Mouse (Mus musculus): ENCODE measurements around the gene Olfr450. TPM values are rescaled to one million over a fixed set of nuclear protein-coding genes. Genes with fewer than 3 reads are reported as not detected.
A peak's percentile ranks its signal among the peaks of the same experiment; 100 is the strongest.

Gene Olfr450
- not detected for total RNA-seq (2021)

DNA sequence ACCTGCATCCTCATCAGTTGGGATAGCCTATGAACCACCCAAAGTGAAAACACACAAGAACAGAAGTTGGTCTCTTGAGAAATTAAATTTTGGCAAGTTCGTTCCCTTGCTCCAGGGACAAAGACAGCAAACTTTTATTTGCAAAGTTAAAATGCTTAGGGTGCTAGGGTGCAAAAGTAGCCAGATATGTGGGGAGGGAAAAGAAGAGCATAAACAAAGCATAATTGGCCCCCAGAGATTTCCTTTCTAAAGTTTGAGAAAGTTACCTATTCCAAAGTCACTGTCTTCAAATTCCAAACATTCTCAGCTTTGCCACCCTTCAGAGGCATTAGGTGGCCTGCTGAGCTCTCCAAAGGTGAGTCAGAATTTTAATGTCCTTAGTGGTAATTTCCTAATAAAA lies at the start of gene Olfr450:
TSS of gene Olfr450 (plus strand) at position 301 of the 400 bp plus-strand sequence.
- intact Hi-C loops (cut with DNase I): no loop called here
- no peak for DNase-seq

DNA sequence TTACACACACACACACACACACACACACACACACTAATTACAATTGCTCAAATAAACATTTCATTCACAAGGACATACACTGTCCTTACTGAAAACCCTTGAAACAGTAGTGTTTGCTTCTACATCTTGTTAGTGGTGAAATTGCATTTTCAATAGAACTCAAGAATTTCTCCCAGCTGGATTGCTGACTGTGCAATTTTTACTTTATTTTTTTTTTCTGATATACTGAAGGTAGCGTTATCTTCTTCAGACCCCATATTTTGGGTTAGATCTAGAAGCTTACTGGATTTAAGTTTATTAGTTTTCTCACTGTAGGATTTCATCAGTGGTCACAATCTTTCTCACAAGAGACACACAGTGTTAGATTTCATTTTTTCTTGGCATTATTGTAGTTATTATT lies 34.7 kb upstream of the Olfr450 start:
- intact Hi-C loops (cut with DNase I): no loop called here

DNA sequence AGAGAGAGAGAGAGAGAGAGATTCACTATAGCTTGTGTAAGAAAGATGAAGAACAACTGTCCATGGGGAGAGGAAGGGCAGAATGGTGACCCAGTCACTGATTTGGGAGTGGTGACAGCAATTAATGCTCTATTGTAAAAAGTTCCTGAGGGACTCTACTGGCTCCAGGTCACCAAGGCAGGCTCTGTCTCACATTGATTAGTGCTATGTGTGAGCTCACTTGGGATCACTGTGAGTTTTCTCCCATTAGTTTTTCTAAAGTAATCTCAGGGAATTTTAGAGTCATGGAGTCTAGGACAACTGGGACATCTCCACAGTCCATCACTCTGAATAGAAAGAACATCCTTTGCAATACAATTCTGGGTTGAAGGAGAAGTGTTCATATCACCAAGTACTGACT lies 26.9 kb upstream of the Olfr450 start, which contains the start of gene Olfr452:
TSS of gene Olfr452 (plus strand) at position 301 of the 400 bp plus-strand sequence.
- intact Hi-C loops (cut with DNase I): no loop called here
- no peak for DNase-seq

More for the DNA sequence above, 34.7 kb upstream of the Olfr450 start:
- no peak for DNase-seq

DNA sequence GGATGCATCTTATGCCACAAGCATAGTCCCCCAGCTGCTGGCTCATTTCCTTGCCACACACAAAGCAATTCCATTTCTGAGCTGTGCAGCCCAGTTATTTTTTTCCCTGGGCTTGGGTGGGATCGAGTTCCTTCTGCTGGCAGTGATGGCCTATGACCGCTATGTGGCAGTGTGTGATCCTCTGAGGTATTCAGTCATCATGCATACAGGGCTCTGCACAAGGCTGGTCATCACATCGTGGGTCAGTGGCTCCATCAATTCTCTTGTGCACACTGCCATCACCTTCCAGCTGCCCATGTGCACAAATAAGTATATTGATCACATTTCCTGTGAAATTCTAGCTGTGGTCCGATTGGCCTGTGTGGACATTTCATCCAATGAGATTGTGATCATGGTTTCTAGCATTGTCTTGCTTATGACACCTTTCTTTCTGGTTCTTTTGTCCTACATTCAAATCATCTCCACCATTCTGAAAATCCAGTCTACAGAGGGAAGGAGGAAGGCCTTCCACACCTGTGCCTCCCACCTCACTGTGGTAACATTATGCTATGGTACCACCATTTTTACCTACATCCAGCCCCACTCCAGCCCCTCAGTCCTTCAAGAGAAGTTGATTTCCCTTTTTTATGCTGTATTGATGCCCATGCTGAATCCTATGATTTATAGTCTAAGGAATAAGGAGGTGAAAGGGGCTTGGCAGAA lies 21.3 kb upstream of the Olfr450 start:
- no peak for DNase-seq
- intact Hi-C loops (cut with DNase I): no loop called here

DNA sequence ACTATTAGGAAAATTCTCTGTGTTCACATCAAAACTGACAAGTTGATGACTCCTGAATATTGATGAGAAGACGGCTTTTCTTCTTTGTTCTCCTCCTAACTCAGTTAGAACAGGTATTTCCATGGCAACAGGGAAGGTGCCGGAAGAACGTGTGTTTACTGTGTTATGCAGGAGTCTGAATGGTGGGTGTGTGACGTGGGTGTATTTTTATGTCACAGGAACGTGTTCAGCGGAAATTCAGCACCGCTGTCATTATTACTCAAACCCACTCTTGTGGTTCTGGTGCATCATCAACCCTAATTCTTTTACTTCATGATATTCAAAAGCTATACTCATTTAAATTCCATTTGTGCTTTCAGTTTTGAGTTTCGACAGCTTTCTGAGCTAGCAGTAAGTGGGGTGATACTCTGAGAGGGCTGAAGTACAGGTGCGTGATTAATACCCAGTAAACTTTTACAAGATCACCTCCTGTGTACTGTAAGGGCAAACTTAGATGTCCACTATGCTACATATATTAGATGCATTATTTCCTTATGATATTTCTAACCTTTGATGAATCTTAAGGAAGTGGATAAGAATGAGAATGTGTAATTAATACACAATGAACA lies 20.7 kb upstream of the Olfr450 start:
- intact Hi-C loops (cut with DNase I): no loop called here
- DNase-seq: no peak

DNA sequence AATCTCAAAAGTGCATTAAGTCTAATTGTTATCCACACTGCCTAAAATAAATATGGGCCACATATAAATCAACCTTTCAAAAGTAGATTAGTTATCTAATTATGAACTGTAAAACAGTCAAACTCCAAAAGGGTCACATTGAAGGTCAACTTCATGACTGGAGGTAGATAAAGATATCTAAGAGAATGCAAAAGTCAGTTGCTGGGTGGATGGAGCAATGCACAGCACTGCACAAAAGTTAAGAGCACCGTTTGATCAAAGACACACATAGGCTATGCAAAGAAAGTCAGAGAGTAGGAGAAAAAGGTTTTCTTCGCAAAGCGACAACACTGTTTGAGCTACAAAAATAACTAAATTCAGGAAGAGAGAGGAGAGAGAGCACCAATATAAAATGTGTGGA lies 16.8 kb upstream of the Olfr450 start:
- intact Hi-C loops (cut with DNase I): no loop called here
- DNase-seq: no peak

DNA sequence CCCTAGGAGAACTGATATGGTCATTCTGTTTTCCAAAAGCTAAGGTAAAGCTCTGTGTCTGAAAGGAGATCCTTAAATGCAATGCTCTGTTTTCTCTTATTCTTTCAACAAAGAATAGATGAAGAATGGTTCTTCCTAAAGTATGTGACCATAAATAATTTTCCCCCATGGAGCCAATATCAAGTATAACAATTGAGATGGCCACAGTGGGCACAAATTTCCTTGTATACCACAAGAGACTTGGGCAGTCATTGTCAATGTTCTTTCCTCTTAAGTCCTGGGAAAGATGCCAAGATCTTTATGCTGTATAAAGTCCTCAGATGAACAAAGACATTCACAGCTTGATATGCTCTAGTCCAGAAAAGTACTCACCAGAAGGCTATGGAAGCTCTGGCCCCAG lies 22.3 kb downstream of the Olfr450 start, which contains the start of gene Olfr449:
TSS of gene Olfr449 (plus strand) at position 301 of the 400 bp plus-strand sequence.
- intact Hi-C loops (cut with DNase I): no loop called here
- no peak for DNase-seq

DNA sequence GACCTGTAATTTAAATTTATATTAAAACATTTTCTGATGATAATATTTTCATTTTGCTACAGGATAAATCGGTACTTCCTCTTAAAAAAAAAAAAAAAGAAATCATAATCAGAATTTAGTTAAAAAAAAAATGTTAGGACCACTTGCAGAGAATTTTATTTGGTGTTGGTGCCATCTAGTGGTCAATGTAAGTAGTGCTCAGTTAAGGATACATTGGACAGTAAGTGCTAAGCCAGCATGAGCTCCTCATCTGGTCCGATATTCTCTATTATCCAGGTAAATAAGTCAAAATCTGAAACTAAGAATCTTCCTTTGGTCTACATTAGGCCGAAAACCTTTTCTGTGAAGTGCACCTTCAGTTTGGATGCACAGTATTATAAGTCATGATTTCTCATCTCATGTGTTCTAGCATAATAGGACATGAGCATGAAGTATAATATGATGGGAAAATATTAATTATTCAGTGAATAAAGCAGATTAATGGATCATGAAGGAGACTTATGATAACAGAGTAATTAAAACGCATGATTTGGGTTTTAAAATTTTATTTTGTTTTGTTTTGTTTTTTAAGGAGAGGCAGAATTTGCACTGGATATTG lies 48.6 kb downstream of the Olfr450 start:
- DNase-seq: peak; percentile 3 to 6
- intact Hi-C loops (cut with DNase I): loop anchor here (5.0 kb wide), 2 partner anchors 248 to 633 kb away; no protein-coding TSS in a partner anchor

Other genes starting within 250 kb of the Olfr450 start
- gene Tcaf3, start 214.2 kb upstream of the Olfr450 start, total RNA-seq (2021): not detected
- 1 to 10 TPM; 3.4 to 3.5 TPM for gene Tcaf2, start 166.7 kb upstream of the Olfr450 start, total RNA-seq (2021)
- 10 to 100 TPM; 11.4 to 12.2 TPM for gene Tcaf1, start 101.9 kb upstream of the Olfr450 start, total RNA-seq (2021)
- gene Olfr453, start 72.6 kb upstream of the Olfr450 start, total RNA-seq (2021): not detected
- gene Olfr38, start 55.5 kb upstream of the Olfr450 start, total RNA-seq (2021): not detected
- gene Olfr452, start 26.8 kb upstream of the Olfr450 start, total RNA-seq (2021): not detected
- gene Olfr449, start 22.4 kb downstream of the Olfr450 start, total RNA-seq (2021): not detected
- gene Olfr448, start 78.5 kb downstream of the Olfr450 start, total RNA-seq (2021): not detected
- gene Olfr447, start 96.9 kb downstream of the Olfr450 start, total RNA-seq (2021): not detected
- not detected for gene Olfr446, start 109.4 kb downstream of the Olfr450 start, total RNA-seq (2021)
- not detected for gene Olfr444, start 137.1 kb downstream of the Olfr450 start, total RNA-seq (2021)